Mouse (Mus musculus): ENCODE measurements around the gene Abca8a. TPM values are rescaled to one million over a fixed set of nuclear protein-coding genes. Genes with fewer than 3 reads are reported as not detected.

Abca8a gene
- 0.97 TPM in 1 of 4 replicates, not detected in the others for total RNA-seq (2023)

GRCm38 (mm10) chr11:110095858-110096257 is at the start of gene Abca8a:
Gene Abca8a (minus strand): TSS chr11:110095978.

GRCm38 (mm10) chr11:109995624-109996023 is 100.2 kb downstream of the Abca8a start, which contains the start of gene Abca8b:
Gene Abca8b (minus strand): TSS chr11:109995845.

Other genes starting within 250 kb of the Abca8a start
- 0.16 to 0.40 TPM (median 0.32 TPM) in 4 replicates for gene Abca8b, start 100.1 kb downstream of the Abca8a start, total RNA-seq (2023)
- gene Abca9, start 72.2 kb upstream of the Abca8a start, total RNA-seq (2023): 0.20 to 0.30 TPM (median 0.25 TPM) in 4 replicates
- gene Abca6, start 155.8 kb upstream of the Abca8a start, total RNA-seq (2023): 0.38 to 0.69 TPM (median 0.42 TPM) in 4 replicates
- gene Abca5, start 241.7 kb upstream of the Abca8a start, total RNA-seq (2023): 5.5 to 8.0 TPM (median 7.2 TPM) in 4 replicates

Measured in B cell, adult 62 days (primary cell).